9 mouse cellular contexts compared by ENCODE assay signal in the genomic region with DNA sequence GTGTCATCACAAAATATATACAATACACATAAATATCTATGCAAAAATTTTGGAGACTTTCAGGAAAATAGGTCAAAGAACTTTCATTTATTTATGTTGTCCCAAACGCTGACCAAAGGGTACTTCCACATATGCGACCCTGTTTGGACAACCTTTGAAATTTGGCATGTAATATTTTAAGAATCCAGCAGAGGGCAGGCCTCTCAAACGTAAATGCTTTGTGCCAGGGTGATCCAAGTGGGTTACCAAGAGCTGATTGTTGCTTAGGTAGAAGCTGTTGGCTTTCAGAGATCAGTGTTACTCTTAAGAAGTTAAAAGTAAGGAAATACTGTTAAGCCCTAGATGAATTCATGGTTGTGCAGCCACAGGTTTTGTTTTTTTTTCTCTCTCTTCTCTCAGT. TPM values are rescaled to one million over a fixed set of nuclear protein-coding genes. Genes with fewer than 3 reads are reported as not detected.
DNase-seq lines count a peak whose midpoint lies in the region; ATAC-seq and TF ChIP-seq lines count a peak whose summit lies in the region.
"Had no signal": no experiment of that assay in that cellular context is flagged by ENCODE, and none has a peak within 500 bp of the region (broad histone marks: within the 10 kb centered on the region; RNA-seq: fewer than 3 reads in every experiment).

No protein-coding gene starts in this region.

- peak; percentile 7; the same call in 1 of the 2 replicates for TF ChIP-seq CTCF in testis, adult 2 months (IDR thresholded peaks at IDR 0.05; ENCODE audit: control insufficient read depth, insufficient read depth, insufficient replicate concordance, low read depth, low read length)
- peak; percentile 74 for TF ChIP-seq CTCF in lung, embryonic 14.5 days (IDR thresholded peaks at IDR 0.05; ENCODE audit: low read depth)

- no peaks in the 10 kb centered on the region for H3K9me3 ChIP-seq in lung, embryonic 14.5 days (ENCODE audit: low read depth, low read length)

- no peak overlapping the region for H3K4me2 ChIP-seq in lung, embryonic 14.5 days

- DNase-seq in cerebellum, adult 11-12 months: no peak
- no peak for DNase-seq in testis, postnatal 14 days (ENCODE audit: low spot score)
- peak; percentile 76 for DNase-seq in embryo, embryonic 10 days (ENCODE audit: low spot score)
- DNase-seq in induced T-regulatory cell, adult 2 months (ENCODE audit: low read depth): peak; percentile 52
- peak; percentile 88 for DNase-seq in lung, embryonic 14.5 days

- WGBS in lung, embryonic 14.5 days: 7% methylated on average over 3 of the region's 3 CpGs

- H3K4me3 ChIP-seq in testis, adult 2 months (ENCODE audit: control insufficient read depth, low read depth, low read length): no peak overlapping the region
- H3K4me3 ChIP-seq in lung, embryonic 14.5 days (ENCODE audit: low read depth, low read length): no peak overlapping the region

- no peaks in the 10 kb centered on the region for H3K27me3 ChIP-seq in testis, adult 2 months (ENCODE audit: control insufficient read depth, insufficient read depth, low read length)
- H3K27me3 ChIP-seq in lung, embryonic 14.5 days (ENCODE audit: insufficient read depth, low read length): no peaks in the 10 kb centered on the region

- no peak for TF ChIP-seq POLR2A in testis, adult 2 months (IDR thresholded peaks at IDR 0.05; ENCODE audit: control insufficient read depth, low read depth, low read length)

- H3K4me1 ChIP-seq in testis, adult 2 months (ENCODE audit: control insufficient read depth, insufficient read depth, low read length): no peaks in the 10 kb centered on the region
- no peaks in the 10 kb centered on the region for H3K4me1 ChIP-seq in lung, embryonic 14.5 days (ENCODE audit: insufficient read depth)

- no peak overlapping the region for H3K27ac ChIP-seq in testis, adult 2 months (ENCODE audit: control insufficient read depth, insufficient read depth, low read depth, low read length)
- no peak overlapping the region for H3K27ac ChIP-seq in lung, embryonic 14.5 days (ENCODE audit: low read depth)

- peak; percentile 72 for ATAC-seq in cerebellum, adult (ENCODE audit: insufficient number of reproducible peaks, low FRiP score, low TSS enrichment)
- peak; percentile 52 for ATAC-seq in lung, embryonic 14.5 days (ENCODE audit: insufficient read depth)
- ATAC-seq in monocyte, adult 5-6 weeks (replicated peaks; ENCODE audit: insufficient number of reproducible peaks, low FRiP score, low TSS enrichment, poor library complexity, severe bottlenecking): no peak

- no peaks in the 10 kb centered on the region for H3K36me3 ChIP-seq in testis, adult 2 months (ENCODE audit: control insufficient read depth, insufficient read depth, low read length)
- H3K36me3 ChIP-seq in lung, embryonic 14.5 days (ENCODE audit: insufficient read depth): no peaks in the 10 kb centered on the region

- H3K9ac ChIP-seq in lung, embryonic 14.5 days: no peak overlapping the region

RNA-seq across cellular contexts. Expression of a gene that starts 18.9 kb away (rescaled TPM):
- polyA plus RNA-seq in testis, adult 2 months (2012; rRNA removed): 34.6 and 53.4 TPM in 2 replicates
- polyA plus RNA-seq in lung, embryonic 14.5 days (2014; fragmentation: Nextera tagmentation; extraction: Ambion mirVana): not detected in 2 replicates
- not detected in 3 replicates for total RNA-seq in monocyte, adult 5-6 weeks (2017)
- polyA plus RNA-seq: heart, embryonic 16.5 days had no signal

Comparison
In these comparisons a context has a peak if more than half of its experiments do, and no peak if none do; other contexts are left out.
1. DNase-seq: peak in embryo, embryonic 10 days (single experiment), induced T-regulatory cell, adult 2 months (single experiment) and lung, embryonic 14.5 days (single experiment); none in cerebellum, adult 11-12 months (single experiment) and testis, postnatal 14 days (single experiment).
2. RNA of a gene that starts 18.9 kb away (polyA plus RNA-seq): 34.6 to 53.4 TPM in testis, adult 2 months; not detected in lung, embryonic 14.5 days; every median in the first group is over 10 times any median in the second.